Mouse (Mus musculus) mature B cell (primary cell): ENCODE measurements around the gene Lipe.
"Not testable (repeated sequence)": the region's sequence is repeated elsewhere in the genome, so short reads cannot be mapped to it uniquely, and the experiment has no call there.

Experiments used
- in situ Hi-C: fragments of 300-500 bp; cut with MboI; formaldehyde crosslinking; loops from 2 replicates; pipeline ENCODE4 v1.14.3; 2019

Gene Lipe

GRCm38 (mm10) chr7:25412833-25413441, 14.4 kb upstream of the Lipe start, which contains the start of gene Cxcl17:
Cxcl17 (minus strand) TSS chr7:25412886.
- in situ Hi-C loops = no loop called here

DNA sequence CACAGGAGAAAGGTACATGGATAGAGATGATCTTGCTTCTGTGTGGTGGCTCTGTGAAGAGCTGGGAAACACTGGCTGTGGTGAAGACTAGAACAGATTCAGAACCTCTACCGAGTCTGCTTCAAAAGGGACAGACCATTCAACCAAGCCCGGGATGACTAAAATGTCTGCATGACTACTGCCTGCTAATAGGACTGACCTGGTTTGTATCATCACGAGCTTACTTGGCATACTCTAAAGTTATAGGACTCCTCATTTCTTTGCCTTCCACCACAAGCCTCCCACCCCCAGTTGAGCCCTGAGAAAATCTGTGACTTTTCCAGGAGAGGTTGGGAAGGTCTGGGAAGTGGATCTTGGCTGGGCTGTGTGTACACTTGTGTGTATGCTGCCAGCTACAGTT, 13.4 kb upstream of the Lipe start:
- in situ Hi-C loops = no loop called here

DNA sequence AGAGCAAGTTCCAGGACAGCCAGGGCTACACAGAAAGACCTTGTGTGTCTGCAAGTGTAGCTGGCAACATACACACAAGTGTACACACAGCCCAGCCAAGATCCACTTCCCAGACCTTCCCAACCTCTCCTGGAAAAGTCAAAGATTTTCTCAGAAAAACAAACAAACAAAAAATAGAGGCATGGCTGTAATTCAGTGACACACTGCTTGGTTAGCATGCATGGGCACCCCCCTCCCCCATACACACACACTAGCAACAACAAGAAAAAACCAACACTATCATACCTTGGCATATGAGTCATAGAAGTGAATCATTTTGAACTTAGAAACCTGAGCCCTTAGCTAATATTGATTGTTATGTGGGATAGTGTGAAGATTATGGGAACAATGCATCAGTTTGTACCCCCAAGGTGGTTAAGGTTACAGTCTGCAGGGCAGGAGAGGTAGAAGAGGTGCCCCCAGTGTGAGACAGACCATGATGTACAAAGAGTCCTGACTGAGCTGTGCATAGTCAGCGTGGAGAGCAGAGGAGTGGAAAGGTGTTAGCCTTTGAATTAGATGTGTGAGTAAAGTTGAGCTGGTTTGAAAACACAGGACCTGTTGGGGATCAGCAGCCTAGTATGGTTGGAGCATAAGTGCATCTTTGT, 12.6 kb upstream of the Lipe start:
- in situ Hi-C loops = no loop called here

- in situ Hi-C loops = no loop called here
Measured at GRCm38 (mm10) chr7:25409114-25409760, 10.7 kb upstream of the Lipe start.

- in situ Hi-C loops = no loop called here
Measured at GRCm38 (mm10) chr7:25406468-25406867, 8.0 kb upstream of the Lipe start.

- in situ Hi-C loops = no loop called here
Measured at GRCm38 (mm10) chr7:25402671-25403101, 4.2 kb upstream of the Lipe start.

- in situ Hi-C loops = no loop called here
Measured at GRCm38 (mm10) chr7:25401986-25402385, 3.5 kb upstream of the Lipe start.

GRCm38 (mm10) chr7:25401551-25401950, 3.0 kb upstream of the Lipe start:
- in situ Hi-C loops = no loop called here

GRCm38 (mm10) chr7:25399028-25399427, 518 bp upstream of the Lipe start:
- in situ Hi-C loops = not testable (repeated sequence)

DNA sequence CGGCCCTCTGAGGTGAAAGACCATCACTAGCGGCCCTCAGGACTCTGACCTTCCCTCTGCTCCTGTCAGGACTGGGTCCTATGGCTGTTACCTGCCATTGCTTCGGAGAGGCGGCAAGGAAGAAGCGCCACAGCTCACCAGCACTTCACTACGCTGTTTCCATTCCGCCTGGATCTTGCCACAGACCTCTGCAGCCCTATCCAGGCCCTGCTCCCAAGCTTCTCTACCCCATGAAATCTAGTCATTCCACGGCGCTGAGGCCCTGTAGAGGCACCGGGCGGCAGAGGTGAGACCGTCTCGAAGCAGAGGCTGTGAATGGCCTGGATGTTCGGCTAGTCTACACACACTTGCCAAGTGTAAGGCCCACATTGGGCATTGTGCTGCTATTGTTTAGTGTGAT, 1.9 kb downstream of the Lipe start:
- in situ Hi-C loops = no loop called here

DNA sequence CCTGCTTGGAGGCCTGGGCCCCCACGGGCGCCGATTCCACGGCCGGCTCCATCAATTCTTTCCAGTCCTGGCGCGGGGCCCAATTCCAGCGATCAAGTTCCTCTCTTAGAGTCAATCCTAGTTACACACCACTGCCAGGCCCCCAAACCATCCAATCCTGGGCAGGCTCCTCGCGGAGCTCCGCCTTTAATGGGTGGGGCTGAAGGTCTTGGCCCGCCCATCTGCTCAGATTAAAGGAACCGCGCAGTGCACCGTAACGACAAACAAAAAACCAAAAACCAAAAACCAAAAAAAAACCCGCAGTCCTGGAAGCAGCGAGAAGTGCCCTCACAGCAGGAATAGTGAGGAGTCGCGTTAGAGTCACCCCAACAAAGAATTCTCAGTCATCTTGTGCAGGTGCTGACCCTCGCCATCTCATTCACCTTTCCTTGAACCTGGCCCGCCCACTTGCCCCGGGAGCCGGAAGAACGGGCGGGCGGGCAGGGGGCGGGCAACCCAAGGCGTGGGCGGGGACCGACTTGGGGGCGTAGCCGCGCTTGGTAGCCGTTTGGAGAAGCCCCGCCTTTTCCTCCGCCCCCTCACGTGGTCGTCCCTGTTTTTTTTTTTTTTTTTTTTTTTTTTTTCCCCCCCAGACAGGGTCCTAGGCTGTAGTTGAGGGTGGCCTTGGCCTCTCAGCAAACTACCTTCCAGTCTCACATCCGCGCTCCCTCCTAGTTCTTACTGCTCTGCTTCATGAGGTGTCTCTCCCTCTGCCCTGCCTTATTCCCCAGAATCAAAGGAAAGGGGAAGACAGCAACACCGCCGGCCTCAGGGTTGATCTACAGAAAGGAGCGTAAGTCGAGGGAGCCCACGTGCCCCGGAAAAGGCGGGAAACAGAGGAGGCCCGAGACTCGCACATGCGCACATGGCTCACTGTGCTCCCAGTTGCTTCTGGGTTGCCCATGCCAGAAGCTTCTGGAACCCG, 2.7 kb downstream of the Lipe start:
- in situ Hi-C loops = no loop called here

DNA sequence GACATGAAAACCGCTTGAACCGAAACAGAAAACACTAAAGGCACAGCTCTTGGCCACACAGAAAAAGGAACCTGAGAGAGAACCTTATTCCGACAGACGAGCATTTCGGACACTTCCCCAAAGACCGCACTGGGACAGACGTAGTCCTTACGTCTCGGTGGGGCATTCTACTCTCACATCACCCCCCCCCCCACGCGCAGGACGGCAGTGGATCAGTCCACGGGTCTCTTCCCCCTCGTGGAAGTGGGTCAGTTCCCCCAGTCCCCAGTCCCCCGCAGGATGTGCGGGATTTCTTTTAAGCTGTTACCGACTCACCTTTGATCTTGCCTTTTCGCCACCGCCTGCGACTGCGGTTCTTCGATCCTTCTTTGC, 3.3 kb downstream of the Lipe start:
- in situ Hi-C loops = no loop called here

GRCm38 (mm10) chr7:25394754-25395153, 3.8 kb downstream of the Lipe start:
- in situ Hi-C loops = no loop called here

DNA sequence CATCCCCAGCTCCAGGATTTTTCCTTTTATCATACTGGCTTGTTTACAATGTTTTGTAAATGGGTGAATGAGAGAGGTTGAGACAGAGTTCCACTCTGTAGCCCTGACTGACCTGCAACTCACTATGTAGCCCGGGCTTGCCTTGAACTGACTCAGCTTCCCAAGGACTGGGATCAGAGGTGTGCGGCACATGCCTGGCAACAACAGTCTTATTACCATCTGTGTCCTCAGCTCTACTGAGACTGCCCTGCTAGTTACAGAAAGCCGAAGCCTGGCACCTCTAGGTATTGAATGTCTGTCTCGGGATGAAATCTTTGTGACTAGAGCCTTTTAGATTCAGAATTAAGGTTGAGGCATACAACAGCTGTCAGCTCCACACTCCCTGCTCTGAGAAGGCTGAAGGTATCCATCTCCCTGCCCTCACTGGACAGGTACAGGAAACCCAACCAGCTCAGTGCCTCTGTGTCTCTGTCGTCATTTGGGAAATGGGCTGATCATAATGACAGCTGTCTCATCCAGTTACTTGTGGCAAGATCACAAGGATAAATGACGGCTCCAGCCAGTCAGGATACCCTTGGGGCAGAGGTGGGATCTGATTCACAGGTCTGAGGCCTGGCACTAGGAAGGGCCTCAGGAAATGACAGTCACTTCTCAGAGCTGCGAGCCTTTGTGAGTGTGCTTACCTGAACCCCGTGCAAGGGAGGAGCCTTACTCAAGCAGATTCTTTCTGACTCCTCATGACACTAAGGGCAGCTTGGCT, 4.9 kb downstream of the Lipe start:
- in situ Hi-C loops = no loop called here

DNA sequence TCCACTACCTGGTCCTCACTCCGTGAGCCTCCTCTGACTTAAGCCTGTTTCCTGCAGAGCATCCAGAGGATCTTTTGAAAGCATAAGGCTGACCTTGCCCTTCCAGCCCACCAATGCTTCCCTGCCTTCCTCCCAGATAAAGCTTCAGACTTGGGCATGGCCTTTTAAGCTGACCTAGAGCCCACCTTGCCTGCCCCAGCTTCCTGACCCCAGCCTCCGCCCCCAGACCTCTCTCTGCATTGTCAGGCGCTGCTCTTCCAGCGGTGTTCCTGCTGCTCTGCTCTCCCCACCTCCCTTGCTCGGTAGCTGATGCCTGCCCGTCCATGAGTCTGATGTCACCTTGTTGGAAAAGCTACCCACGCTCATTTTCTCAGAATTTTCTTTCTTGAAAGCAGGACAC, 5.7 kb downstream of the Lipe start:
- in situ Hi-C loops = no loop called here

- in situ Hi-C loops = no loop called here
Measured at GRCm38 (mm10) chr7:25391856-25392453, 6.6 kb downstream of the Lipe start.

- in situ Hi-C loops = no loop called here
Measured at GRCm38 (mm10) chr7:25390986-25391385, 7.5 kb downstream of the Lipe start.

- in situ Hi-C loops = no loop called here
Measured at GRCm38 (mm10) chr7:25390054-25390770, 8.3 kb downstream of the Lipe start.

GRCm38 (mm10) chr7:25388916-25389315, 9.6 kb downstream of the Lipe start:
- in situ Hi-C loops = no loop called here

- in situ Hi-C loops = no loop called here
Measured at GRCm38 (mm10) chr7:25387811-25388440, 10.6 kb downstream of the Lipe start.
